Mouse (Mus musculus): ENCODE data around the gene Btrc.

Gene Btrc

DNA sequence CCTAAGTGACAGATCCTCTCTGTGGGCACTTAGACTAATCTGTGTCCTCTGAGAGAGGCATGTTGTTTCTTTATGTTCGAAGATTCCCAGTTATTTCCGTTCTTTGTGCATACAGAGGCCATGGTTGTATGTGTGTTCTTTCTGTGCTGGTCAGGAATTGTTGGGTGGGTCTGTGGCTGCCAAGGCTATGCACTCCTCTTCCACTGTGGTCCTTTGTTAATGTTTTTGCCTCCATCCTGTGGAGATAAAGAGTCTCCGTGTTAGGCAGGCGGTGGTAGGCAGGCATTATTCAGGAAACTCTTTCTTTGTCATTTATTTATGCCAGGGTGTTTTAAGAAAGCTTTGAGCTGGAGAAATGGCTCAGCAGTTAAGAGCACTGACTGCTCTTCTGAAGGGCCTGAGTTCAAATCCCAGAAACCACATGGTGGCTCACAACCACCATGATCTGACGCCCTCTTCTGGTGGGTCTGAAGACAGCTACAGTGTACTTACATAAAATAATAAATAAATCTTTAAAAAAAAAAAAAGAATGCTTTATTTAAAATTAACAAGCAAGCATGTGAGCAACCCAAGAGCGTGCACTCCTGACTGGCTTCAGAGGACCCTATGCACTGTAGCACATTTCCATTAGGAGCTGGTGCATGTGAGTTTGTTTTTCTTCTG lies 67.6 kb downstream of the Btrc start:
- DNase-seq: no peak

DNA sequence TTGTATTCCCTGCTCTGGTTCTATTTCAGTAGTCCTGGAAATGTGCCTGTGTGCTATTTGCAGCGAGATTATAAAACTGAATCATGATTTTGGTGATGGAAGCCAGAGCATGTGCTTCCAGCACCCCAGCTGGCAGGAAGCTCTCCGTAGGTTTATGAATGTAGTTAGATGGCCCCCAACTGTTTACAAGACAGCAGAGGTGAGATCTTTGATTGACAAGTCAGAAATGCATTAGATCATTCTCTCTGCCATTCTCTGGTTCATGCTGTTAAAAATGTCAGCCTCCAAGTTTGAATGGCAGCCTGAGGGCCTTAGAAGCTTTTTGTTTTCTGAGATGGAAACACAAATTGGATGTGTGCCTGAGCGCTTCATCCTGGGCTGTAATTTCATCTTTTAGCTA lies 68.8 kb downstream of the Btrc start:
- DNase-seq: no peak

DNA sequence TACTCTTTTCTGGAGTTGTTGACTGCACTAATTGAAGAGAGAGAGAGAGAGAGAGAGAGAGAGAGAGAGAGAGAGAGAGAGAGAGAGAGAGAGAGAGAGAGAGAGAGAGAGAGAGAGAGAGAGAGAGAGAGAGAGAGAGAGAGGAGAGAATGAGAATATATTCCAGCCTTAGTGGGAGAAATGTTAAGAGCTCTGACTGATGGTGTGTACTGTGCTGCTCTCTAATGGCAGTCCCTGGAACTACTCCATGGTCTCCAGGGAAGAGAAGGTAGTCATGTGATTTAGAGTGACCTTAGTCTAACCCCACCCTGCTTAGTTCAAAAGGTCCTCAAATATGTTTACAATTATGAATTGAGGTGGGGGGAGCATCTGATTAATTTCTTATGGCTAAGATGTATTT lies 72.5 kb downstream of the Btrc start:
- peak in 1 of 2 experiments; percentile 51 for DNase-seq

DNA sequence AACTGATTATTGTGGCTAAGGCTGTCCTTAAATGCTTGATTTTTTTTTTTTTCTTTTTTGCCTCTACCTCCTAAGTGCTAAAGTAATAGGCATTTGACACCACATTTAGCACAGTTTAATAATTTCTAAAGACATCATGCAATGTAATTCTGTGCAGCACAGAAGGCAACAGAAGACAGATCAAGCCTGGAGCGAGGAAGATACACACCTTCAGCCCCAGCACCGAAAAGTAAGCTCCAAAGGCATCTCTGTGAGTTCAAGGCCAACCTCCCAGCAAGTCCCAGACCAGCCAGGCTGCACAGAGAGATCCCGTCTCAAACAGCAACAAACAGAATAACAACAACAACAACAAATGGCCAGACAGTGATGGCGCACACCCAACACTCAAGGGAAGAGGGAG lies 73.6 kb downstream of the Btrc start:
- no peak for DNase-seq

DNA sequence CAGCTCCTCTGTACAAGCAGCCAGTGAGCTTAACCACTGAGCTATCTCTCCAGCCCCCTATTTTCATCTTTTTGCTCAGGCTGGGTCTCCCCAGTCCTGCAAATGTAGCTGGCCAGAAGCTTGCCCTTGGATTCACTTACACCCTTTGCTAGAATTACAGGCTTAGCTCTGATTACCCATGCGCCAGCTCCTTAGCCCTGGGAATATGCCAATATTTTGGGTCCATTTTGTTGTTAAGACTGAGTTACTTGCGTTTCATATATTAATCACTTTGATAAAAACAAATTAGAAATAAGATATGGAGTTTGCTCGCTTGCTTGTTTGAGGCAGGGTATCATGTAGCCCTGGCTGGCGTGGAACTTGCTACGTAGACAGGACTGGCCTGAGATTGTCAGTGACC lies 74.7 kb downstream of the Btrc start:
- DNase-seq: no peak

DNA sequence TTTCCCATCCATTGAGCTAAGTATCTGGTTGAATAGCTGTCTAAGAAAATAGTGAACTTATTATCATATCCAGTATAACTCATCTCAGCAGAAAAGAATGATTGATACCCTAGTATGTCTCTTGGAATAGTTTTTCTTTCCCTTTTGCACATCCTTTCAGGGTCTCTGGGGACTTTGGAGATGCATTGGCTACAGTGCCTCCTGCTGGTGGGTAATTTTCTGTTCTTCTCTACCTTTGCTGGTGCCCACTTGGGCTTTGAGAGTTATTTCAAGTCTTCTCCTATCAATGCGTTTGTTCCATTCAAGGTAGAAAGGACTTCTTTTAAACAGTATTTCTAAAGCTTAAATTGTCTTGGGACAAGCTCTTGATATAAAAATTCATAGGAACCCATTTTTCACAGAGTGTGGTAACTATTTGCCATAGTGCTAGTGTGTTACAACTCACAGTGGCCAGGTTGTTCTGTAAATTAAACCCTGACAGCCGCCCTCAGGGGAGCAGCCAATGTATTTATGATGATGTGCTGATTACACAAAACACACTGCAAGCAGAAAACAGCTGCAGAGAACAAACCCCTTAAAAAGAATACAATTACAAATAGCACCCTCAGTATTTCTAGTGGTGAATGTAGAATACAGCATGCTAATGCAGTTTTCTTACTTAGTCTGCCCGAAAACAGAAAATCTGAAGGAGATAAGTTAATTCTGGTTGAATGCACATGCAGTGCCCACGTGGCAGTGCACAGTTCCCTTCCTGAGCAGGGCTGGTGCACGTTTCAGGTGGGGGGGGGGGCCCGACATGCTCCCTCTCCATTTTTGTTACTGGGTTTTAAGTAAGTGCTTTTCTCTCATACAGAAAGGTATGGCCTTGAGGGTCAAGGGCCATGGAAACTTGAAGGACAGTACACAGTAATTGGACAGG lies 75.7 kb downstream of the Btrc start:
- DNase-seq: no peak

DNA sequence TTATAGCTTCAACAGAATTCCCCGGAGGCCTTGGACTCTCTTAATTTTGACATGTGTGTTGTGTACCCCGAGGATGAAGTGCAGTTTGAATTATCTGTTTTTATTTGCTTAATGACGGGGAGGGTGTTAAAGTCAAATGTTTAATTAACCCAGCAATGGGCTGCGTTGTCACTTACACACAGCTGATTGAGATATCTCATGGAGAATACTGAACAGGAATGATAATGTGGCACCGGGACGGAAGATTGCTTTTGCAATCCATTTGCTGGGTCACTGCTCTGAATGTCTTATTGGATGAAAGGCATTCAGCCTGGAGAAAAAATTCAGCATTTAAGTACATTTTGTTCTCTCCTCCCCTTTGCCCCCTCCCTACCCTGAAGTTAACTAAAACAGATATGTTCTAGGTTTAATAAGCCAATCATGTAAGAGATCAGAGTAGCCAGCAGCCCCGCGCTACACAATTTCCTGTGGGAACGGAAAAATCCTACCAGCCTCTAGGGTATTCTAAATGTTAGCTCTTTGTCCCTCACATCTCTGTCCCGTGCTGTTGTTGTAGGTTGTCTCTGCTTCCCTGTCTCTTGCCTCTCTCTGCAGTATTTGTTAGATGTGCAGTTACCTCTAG lies 77.1 kb downstream of the Btrc start:
- no peak for DNase-seq

DNA sequence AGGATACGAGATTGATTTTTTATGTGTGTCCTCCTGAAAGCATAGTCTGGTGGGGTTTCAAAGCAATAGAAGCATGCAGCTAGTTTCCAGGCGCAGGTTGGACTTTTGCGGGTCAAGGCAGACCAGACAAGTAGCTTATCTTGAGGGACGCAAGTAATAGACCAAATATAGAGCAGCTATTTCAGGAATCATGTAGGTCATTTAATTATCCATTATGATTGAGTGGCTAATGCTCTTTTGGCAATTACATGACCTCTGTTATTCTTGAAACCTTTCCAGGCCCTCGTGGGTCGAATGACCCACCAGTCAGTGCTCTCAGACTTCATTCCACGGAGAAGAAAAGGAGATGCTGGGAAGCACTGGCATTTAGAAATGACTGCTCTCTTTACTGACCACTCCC lies 78.2 kb downstream of the Btrc start:
- no peak for DNase-seq

DNA sequence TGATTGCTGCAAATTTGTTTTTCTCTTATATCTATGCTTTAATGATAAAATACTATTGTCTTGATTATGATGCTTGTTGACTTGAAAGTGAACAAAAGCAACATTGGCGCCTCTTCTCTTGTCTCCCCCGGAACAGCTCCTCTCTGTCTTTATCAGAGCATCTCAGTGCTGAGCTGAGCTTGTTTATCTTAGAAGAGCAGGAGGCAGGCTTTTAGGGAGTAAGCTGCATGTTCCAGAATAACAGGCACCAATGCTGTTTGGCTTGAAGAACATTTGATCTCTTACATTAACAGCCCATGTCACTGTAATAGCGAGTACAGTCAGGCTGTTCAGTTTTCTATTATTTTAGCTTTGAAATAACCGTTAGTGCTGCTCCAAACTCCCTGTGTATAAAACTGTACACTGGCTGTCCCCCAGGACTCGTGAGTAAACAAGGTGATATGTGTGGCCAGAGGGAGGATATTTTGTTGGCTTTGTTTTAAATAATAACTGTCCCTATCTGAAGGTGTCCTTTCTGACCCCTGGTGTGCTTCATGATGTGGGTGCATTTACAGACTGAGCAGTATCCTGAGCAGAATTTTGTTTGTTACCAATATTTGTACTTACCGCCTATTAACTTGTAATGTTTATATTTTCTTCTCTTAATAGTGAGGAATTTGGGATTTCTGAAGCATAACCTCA lies 81.9 kb downstream of the Btrc start:
- no peak for DNase-seq

DNA sequence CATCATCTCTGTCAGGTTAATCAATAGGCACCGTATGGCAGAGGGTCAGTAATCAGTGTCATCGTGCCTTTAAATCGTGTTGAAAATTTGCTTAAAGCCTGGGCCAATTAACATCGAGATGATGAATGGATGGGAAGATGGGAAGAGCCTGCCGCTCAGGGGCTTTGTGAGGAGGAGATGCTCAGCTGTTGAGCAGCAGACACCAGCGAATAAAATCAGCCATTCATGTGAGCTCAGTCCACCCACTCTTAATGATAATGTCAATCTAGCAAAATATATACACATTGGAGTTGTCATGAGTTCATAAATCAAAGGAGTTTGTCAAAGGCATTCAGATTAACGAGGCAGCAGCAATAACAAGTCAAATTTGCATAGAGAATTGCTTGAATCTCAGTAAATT lies 83.1 kb downstream of the Btrc start:
- no peak for DNase-seq

DNA sequence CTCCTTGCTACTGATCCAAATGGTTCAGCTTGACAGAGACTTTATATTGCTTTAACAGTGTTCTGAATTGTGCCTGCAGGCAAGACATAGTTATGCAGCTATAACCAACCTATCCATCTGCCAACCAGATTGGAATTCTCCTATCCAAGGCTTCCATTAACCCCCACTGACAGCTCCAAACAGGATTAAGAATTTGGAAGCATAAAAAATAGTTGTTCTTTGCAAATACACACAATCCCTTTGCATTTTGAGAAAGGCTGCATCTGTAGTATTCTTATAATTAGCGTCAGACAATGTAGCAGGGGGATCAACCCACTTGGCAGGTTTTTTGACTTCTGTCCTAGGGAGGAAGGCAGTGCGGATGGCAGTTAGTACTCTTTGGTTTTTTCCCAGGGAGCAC lies 83.7 kb downstream of the Btrc start:
- DNase-seq: no peak

DNA sequence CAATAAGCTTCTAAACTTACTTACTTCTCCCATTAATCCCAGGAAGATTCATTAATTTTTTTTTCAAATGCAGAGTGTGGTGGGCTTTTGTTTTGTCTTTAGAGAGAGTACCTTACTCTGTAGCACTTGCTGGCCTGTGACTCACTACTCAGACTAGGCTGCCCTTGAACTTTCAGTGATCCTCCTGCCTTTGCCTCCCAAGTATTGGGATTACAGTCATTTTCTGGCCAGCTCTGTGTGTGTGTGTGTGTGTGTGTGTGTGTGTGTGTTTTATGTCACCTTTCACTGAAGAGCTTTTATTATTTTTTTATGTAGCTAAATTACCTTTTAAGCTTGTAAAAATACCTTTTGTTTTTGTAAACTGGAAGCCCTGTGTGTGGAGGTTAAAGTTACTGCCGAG lies 84.4 kb downstream of the Btrc start:
- no peak for DNase-seq

DNA sequence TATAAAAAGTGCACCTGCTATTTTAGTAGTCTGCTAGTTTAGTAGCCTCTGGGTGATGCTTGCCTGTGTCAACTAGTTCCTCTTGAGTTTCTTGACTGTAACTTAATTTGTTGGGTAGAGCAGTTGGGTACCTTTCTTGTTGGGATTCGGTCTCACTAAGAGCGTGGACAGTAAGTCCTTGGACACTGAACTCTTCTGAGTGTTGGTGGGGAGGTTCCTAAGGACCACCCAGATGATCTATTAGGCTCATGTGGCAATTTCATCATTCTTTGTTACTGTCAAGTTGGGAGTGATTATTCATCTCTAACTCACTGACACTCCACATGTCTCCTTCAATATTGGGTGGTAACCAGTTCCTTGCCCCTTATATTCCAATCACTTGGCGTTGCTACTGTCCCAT lies 90.9 kb downstream of the Btrc start:
- no peak for DNase-seq

DNA sequence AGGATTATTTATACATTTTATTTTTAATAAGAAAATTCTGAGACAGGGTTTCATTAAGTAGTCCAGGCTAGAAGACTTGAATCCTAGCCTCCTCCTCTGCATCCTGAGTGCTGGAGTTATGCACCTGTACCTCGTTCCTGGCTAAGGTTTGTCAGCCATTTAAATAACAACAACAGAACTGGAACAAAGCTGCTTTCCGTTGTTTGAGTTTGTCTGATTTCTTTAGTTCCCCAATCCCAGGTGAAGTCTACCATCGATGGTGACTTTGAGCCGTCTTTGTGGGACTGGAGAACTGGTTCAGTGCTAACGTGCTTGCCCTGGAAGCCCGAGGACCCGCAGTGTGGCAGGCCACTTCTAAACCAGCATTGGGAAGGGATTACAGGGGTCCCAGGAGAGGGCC lies 93.4 kb downstream of the Btrc start:
- no peak for DNase-seq

DNA sequence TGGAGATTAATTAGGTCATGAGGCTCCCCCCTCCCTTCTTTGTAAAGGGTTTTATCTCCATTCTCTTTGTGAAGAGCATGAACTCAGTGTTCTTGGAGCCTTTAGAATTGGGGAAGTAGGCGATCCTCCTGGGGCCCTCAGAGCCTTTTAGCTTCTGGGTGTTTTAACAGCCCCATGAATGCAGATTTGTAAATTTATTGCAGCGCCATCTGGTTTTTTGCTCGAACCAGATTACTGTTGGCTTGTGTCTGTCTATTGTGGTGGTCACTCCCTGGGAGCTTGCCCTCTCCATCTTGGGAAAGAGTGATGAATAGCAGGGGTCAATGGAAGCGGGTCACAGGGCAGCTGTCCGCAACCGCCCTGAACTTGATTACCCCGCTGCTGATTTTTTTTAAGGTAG lies 95.2 kb downstream of the Btrc start:
- DNase-seq: no peak

DNA sequence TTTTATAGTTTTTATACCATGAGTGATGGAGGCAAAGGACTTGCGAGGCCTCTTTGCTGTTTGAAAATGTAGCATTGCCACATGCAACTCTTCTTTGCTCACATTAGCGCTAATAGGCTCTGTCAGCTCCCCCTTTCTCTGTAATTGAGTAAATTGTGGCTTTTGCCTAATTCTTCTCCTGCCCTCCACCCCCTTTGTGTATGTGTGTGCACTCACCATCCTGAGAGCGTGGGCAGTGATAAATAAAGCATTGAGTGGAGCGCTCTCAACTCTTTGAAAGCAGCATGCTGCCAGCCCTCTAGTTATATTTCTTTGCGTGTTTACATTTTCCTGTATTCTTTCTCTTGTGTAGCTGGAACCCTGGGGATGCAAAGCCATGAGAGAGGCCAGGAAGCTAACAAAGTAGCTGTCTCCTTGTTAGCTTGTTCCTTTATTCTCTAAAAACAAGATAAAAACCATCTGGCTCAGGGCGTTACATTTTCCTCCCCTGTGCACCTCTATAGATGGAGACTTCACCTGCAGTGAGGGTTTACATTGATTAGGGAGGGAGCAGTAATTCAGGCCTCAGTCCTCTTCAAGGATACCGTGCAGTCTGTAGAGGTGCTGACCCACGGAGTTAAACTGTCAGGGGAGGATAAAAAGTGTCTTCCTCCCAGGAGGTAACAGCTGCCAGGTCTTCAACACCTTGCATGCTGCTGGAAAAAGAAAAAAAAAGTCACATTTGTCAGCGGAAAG lies 96.6 kb downstream of the Btrc start:
- DNase-seq: no peak

DNA sequence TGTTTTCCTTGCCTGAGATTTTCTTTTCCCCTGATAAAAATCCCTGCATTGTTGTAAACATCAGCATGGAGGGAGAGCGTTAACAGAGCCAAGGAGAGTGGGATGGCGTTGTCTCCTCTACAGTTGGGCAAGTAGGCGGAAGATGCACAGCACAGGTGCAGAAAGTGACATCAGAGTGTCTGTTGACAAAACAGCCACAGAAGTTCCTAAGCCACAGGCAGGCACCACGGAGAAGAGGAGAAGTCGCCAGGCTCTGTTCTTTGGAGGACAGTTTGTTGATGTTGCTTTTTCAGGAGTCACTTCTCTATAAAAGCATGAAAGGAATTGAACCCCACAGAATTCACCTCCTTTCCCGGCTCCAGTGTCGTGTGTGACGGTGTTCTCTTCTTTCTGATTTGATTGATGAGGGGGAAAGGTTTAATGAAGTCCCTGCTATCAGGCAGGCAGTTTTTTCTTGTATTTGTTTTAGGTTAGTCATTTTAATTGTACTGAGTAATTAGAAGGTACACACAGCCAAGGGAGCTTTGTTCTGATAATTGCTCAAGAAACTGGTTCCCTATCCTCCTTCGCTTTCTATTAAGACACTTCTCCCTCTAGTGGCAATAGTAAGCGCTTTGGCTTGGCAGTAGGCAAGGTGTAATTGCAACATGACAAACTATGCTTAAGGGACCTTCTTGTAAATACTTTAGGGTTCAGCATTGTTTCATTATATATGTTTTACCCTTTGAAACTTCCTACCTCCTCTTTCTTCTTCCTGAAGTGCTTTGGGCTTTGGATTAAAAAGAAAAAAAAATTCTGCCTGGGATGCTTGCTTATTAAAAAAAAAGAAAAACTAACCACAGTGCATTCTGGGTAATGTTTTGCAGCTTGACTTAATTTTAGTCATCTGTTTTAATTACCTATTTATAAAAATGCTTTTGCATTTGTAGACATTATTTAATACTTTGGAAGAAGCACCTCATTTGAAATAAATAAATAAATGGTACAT lies 97.5 kb downstream of the Btrc start:
- DNase-seq: no peak

DNA sequence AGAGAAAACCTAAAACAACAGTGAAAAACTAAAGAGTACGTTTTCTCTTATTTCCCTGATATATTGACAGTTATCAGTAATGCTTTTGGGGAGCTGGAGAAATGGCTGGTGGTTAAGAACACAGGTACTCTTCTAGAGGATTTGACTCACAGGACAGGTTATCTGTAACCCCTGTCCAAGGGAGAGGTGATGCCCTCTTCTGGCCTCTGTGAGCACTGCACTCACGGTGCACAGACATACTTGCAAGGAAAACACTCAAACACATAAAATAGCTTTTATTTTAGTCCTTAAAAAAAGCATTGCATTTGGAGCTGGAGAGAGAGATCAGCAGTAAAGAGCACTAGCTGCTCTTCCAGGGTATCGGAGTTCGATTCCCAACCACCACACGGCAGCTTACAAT lies 106.2 kb downstream of the Btrc start:
- no peak for DNase-seq

DNA sequence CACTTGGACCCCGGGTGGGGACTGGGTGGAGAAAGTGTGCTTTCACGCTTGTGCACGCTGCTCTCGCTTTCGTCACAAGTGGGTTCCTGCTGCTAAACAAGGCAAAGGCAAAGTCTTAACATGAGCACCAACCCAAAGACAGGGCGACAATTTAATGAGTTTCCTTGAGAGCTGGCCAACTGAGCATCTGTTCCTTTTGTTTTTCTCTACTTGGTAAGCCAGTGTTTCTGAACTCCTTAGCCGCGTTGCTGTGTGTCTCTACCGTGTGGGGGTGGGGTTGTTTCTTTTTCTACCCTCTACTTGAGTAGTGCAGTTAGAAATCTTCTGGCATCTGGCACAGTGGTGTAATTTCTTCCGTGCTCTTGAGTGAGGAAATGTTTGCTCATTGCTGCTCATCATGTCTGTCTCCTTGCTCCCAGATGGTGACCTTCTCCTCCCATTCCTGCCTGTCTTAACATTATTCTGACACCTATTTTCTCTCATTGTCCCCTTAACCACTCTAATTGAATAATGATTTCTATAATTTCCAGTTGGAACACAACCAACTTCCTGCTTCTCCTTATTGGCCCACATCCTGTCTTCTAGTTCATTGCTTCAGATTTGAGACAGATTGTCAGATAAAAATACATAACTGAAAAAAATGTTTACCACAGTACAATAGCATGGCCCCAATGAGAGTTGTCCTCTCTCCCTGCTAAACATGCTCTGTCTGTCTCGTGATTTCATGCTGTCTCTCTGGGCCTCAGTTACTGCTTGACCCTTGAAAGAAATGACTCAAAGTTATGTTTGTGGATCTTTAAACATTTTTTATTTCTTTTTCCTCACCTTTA lies 109.4 kb downstream of the Btrc start:
- DNase-seq: peak; percentile 25 to 32

DNA sequence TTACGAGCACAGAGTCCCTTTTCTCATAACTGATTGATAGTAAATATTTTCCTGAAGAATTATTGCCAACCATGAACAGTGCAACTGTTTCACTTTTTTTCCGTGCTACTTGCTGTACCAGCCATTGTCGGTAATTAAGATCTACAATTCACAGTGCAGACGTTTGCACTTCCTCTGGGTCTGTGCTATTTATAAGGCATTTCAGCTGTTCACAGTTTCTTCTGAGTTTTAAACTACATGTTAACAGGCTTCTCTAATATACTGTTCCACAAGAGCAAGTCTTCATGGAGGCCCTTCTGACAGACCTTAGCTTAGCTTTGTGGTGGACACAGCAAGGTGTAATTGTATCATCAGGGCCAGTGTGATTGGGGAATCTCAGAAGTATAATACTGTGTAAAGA lies 111.2 kb downstream of the Btrc start:
- no peak for DNase-seq
